Mouse (Mus musculus): Measurements from ENCODE around the gene Abl1.

DNA sequence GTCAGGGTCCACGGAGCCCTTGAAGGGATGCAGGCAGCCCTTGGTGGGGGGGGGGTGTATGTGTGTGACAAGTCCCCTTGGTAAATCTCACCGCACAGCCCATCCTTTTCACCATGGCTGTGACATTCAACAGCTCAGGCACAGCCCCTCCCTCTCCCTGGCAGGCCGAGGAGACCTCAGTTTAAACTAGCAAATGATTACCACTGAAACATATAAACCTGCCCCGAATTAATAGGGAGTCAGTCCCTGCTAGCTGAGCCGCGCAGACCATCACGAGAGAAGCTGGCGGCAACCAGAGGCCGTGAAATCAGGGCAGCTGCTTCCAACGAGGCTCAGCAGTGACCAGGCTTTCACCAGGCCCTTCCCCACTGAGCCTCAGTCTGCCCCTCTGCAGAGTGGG is 147.9 kb downstream of the Abl1 start:
- TF ChIP-seq CTCF (IDR thresholded peaks at IDR 0.05; ENCODE audit: control insufficient read depth, insufficient read depth, insufficient read length) (no peak), MYOD1 (IDR thresholded peaks at IDR 0.05; ENCODE audit: control insufficient read depth, insufficient read length, low read depth) (no peak), MAX (IDR thresholded peaks at IDR 0.05) (no peak), USF1 (IDR thresholded peaks at IDR 0.05; ENCODE audit: low read depth) (no peak), CEBPB (IDR thresholded peaks at IDR 0.05; ENCODE audit: low read depth) (no peak), MYOG (IDR thresholded peaks at IDR 0.05; ENCODE audit: control insufficient read depth, extremely low read depth, insufficient read length) (no peak), FOSL1 (IDR thresholded peaks at IDR 0.05; ENCODE audit: insufficient read depth, low read length, poor library complexity, severe bottlenecking) (no peak)

Data from C2C12 (cell line).